Mouse (Mus musculus) kidney, postnatal 36 days (tissue): ENCODE results near the gene Peli3.
"Not testable (repeated sequence)": the region's sequence is repeated elsewhere in the genome, so short reads cannot be mapped to it uniquely, and the experiment has no call there.

Experiments
- DNase-seq, 2 experiments: peaks; one replicate each; pipeline ENCODE4 v3.0.0; 2021 to 2022; ENCODE audit warnings: mixed read lengths in 2 of 2

Peli3 gene

DNA sequence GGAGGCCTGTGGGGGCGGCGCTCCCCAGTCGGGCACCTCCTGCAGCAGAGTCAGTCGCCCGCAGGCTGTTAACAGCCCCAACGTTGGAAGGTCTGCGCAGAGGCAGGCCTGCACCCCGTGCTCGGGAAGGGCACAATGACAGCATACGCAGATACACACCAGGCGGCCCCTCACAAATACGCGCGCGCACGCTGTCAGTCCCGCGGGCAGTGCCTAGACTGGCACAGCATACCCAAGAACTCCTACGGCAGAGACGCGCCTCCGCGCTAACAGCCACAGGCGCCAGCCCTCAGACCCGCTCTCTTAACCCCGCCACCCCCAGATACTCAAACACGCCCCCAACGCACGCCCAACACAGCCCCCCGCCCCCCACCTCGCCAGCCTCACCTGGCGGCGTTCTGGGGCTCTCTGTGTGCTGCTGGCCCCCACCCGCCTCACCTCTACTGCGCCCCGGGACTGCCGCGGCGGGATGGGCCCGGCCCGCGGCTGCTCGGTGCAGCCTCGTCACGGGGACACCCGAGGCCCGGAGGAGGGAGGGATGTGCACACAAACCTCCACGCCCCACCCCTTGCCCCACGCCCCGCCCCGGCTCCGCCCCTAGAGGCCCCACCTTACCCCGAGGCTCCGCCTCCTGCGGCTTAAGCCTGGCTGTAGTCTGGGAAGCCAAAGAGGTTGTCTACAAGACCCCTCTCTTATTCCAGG is at the start of gene Peli3:
Gene Peli3, minus strand, starts transcription at position 577 of the 702 bp plus-strand sequence.
- peak; percentile 77 to 91 for DNase-seq

DNA sequence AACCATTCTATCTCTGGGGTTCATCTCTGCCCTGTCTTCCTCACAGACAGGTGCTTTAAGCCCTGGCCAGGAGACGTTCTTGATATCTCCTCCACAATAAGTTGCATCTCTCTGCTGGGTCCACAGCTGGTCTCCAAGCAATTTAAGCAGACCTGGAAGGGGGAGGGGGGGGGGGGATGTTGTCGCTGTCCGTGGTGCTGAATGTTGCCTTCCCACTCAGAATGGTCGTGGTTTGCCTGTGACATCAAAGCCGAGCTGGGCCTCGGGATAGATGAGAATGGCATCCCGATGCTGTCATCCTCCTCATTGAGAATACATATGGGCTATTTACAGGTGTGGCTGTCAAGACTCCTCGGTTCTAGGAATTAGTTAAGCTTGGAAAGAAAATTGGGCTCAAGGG is 49.4 kb upstream of the Peli3 start:
- DNase-seq: peak in 1 of 2 experiments; percentile 7

DNA sequence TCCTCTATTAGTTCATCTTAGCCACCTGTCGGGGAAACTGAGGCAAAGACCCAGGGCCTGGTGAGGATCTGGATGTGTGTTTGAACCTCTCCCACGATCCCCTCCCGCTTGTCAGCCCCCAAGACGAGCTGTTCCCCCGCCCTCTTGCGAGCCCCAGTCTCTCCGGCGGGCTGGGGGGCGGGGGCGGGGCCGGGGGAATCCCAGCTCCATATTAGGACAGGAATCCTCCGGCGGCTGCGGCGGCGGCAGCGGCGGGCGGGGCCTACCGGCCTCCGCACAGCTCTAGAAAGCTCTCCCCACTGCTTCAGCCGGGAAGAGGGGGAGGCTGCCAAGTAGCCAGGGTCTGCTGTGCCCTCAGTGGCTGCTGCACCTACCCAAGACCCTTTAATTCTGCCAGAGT is 47.8 kb upstream of the Peli3 start:
- DNase-seq: no peak

DNA sequence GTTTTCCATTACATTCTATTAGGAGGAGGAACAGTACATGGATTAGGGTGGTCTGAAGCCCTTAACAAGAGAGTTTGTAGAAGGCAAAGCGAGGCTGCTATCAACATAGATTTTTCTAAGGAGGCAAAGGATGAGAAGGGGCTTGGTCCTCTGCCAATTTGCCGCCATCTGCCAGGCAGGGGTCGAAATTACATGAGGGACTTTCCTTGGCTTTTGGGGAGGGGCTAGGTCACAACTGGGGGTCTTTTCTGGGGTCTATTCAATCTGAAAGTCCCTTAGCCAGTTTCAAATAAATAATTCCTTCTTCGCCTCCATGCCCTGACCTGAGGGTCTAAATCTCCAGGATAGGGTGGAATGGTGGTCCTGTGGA is 47.3 kb upstream of the Peli3 start, which contains the start of gene Npas4:
Gene Npas4, minus strand, starts transcription at position 61 of the 370 bp plus-strand sequence.
- no peak for DNase-seq

DNA sequence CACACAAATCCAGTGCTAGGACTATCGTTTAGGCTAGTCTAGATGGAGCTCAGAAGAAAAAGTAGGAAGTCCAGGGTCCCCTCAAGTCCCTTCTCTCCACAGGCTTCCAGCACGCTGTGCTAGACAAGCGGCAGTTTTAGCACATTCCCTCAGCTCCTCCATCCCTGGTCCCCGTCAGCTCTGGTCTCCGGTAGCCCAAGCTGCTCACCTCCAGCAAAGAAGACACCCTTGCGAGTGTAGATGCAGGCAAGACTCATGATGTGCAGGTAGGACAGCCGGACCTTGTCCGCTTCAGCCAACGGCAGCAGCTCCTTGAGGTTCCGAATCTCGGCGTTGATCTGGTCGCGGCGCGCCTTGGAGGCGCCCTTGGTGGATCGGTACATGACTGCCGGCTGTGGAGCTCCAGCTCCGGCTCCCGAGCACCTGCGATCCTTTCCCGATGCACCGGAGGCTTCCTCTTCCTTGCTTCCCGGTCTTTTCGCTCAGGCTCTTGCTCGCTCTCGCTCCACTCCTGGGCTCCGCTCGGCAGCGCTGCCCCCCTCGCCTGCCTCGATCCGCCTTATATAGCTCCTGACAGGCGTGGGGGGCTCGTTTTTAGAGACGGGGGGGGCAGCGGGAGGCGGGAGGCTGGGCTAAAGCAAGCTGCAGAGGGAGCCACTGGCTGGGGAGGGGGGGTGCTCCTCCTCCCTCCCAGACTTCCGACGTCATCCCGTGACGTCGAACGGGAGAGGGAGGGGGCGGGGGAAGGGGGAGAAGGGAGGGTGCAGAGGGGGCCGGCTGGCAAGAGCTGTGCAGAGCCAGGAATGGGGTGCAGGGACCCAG is 46.7 kb upstream of the Peli3 start:
- no peak for DNase-seq

DNA sequence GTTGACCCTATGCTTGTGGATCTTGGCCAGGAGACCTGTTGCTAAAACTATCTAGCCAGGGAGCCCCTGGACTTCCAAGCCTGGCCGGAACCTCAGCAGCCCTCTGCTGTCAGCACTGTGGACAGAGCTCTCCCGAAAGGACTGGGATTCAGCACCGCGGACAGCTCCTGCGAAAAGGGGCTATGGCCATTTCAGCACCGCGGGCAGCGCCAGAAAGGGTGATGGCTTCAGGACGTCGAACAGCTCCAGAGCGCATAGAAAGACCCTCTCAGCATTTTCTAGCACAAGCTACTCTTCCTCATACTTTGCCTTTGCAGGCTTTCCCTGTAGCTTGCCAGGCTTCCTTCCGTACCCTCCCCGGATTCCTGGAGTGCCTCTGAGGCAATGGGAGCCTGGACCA is 46.1 kb upstream of the Peli3 start:
- peak; percentile 81 to 97 for DNase-seq

DNA sequence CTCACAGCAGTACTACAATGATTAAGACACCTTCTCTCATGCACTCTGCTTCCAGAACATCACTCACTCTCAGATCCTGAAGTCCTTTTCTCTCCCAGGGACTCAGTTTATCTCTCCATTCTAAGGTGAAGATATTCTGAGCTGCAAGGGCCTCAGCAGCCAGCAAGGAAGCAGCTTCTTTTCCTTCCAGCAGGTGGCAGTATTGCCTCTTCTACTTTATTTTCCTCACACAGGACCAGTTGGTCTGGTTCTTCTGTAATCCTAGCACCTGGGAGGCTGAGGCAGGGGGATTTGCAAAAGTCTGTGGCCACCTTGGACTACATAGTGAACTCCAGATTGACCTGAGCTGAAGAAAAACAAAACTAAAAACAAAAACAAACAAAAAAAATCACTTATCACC is 38.8 kb upstream of the Peli3 start:
- DNase-seq: peak; percentile 36 to 60

DNA sequence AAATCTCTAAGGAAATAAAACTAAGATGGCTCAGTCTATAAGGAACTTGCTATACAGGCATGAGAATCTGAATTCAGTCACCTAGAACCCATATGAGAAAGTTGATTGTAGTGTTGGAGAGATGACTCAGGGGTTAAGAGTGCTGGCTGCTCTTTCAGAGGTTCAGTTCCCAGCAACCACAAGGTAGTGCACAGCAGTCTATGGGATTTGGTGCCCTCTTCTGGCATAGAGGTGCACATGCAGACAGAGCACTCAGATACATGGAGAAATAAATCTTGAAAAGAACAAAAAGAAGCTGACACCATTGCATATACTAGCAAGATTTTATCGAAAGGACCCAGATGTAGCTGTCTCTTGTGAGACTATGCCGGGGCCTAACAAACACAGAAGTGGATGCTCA is 25.3 kb upstream of the Peli3 start:
- peak in 1 of 2 experiments; percentile 10 for DNase-seq

DNA sequence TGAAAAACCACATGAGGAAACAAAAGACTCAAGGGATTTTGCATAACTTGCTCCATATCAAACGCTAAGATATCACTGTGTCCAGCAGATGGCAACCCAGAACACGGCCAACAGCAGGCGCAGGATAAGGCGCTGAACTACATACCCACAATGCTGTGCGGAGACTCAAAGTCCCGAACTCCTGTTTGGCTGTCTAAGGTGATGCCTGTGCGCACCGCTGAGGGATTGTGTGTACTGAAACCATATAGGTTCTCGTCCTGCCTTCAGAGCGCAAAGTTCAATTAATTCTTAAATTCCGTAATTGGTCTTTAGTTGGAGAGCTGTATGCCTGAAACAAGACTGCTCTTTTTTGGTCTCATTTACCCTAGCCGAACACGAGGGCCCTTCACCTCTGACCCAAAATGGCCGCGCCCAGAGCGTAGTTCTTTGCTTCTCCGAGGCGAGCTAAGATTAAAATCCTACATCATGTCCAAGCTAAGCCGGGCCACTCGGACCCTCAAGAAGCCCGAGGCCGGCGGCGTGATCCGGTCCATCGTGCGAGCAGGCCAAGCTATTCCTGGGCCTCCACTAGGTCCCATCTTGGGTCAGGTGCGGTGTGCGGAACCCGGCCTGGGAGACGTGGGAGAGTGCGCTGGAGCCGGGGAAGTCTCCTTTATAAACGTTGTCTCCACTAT is 19.1 kb upstream of the Peli3 start, which contains the start of gene Mrpl11:
Gene Mrpl11, plus strand, starts transcription at position 220 of the 674 bp plus-strand sequence.
- DNase-seq: peak; percentile 94 to 95

DNA sequence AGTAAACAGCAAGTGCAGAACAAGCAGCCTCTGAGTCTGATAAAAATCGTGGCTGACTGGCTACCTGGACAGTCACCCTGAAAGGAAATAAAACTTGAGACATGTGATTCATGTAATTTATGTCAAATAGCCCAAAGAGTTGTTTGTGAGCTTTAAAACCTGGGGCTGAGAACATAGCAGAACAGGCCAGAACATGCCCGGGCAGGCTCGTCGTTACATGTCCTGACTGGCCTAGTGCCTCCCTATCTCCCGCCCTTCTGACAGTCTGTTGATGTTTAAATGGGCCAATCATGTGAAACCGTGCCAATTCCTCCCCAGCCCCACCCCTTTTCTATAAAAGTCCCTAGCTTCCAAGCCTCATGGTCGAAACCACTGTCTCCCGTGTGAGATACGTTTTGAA is 5.7 kb upstream of the Peli3 start:
- DNase-seq: not testable (repeated sequence)

DNA sequence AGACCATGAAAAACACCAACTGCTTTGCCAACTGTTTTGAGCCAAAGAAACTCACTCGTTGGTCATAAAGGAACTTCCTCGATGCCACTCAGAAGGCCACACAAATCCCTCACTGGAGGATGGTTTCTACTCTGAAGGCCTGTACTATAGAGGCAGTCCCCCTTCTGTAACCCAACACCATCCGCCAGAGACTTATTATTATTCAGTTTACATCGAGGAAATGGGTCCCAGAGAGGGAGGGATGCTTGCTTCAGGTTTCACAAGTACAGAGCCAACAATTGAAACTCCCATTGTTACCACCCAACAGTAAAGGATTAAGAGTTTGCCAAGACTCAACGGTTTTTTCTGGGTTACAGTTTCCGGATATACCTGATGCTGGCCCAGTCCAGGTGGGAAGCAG is 2.6 kb upstream of the Peli3 start:
- no peak for DNase-seq

DNA sequence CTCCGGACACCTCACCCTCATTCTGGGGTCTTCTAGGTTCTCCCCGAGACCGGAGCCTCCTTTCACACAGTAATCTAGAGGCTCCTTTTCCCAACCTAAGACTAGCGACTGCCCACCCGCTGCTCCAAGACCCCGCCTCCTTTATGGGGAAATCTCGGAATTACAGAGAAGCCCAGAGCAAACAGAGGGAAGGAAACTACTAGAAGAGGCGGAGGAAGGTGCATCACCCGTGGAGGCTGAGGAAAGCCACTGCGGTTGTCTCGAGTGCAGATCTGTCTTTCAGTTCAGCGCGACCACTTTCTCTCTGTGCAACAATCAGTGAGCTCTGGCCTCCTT is 294 bp upstream of the Peli3 start:
- DNase-seq: no peak

DNA sequence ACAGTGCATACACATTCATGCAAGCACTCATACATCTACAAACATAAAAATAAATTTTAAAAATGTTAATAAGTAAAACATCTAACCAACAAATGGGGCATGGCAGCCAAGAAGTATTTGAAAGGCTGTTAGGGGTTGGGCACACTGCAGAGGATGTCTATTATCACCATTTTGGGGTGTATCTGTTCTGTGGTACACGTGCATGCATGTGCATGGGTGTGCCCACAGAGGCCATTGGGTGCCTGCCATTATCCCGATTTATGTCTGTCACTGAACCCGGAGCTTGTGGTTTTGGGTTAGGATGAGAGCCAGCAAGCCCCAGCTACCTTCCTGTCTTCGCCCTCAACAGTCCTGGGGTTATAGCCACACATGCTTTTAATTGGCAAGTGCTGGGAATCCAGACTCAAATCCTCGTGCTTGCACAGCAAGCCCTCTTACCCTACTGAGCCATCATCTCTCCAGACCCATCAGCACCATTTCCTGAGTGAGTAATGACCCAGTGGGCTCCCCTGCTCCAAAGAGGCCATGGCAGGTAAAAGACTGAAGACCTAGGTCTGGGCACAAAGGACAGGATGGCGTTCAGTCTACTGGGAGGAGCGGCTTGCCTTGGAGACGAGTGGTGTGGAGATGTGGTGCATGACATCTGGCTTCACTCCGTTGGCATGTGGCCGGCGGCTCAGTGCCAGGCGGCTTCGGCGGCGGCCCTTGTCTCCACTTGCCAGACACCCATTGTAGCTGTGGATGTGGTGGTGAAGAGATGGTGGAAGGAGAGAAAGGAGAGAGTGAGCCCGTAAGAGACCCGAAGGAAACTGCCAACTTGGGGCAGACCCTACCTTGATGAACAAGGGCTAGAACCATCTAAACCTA is 5.2 kb downstream of the Peli3 start:
- DNase-seq: no peak

DNA sequence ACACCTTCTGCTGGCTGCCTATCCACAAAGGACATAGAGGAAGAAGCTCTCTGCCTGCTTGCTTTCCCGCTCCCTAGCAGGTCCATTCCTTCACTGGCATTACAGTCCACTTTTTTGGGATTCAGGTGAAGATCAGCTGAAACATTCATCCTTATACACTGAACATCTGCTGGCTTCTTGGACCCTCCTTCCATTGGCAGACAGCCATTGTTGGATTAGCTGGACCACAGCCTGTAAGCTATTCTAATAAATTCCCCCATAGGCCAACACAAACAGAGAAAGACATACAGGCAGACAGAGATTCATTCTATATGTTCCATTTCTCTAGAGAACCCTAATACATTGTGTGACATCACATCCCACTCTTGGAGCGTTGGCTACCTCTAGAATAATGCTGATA is 6.0 kb downstream of the Peli3 start:
- no peak for DNase-seq

DNA sequence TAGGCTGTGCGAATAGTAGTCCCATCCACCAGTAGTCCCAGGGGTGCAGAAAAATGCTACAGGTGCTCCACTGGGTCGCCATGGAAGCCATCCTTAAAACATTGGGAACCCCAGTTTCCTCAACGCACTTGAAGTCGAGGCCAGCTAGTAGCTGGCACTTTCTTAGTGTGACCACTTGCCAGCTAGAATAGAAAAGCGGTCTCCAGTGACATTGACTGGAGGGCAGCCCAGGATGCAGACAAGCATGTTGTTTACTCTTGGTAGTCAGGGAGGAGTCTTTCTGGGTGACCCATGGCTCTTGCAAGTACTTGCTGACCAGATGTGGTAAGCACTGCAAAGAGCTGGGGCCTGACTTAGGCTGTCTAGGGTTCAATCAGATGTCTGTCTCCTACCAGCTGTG is 14.1 kb downstream of the Peli3 start:
- DNase-seq: no peak

DNA sequence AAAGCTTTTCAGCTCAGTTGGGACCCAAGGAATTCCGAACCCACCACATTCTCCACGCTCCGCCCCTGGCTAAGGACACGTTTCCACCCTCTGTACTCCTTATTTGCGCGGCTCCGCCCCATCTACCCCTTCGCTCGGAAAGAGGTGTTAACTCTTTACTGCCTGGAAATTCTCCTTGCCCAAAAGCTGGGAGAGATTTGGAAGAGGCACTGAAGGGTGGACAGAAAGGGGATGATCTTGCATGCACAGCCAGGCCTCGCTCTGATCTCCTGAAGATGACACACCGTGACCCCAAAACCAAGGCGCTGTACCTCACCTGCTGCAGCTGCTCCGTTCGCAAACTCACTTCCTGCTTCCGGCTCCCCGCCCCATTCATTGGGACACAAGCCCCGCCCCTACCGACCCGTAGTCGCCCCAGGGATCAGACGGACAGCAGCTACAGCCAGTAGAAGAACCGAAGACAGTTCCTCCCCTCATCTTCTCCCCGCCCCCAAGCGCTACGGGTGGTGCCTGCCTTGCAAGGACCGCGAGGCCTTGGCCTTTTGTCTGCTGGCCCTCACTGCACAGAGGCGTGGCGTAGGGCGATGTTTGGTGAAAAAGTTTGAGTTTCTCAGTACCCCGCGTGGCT is 14.9 kb downstream of the Peli3 start, which contains the start of gene Dpp3:
Gene Dpp3, minus strand, starts transcription at position 384 of the 628 bp plus-strand sequence.
- peak; percentile 99 to 100 for DNase-seq

DNA sequence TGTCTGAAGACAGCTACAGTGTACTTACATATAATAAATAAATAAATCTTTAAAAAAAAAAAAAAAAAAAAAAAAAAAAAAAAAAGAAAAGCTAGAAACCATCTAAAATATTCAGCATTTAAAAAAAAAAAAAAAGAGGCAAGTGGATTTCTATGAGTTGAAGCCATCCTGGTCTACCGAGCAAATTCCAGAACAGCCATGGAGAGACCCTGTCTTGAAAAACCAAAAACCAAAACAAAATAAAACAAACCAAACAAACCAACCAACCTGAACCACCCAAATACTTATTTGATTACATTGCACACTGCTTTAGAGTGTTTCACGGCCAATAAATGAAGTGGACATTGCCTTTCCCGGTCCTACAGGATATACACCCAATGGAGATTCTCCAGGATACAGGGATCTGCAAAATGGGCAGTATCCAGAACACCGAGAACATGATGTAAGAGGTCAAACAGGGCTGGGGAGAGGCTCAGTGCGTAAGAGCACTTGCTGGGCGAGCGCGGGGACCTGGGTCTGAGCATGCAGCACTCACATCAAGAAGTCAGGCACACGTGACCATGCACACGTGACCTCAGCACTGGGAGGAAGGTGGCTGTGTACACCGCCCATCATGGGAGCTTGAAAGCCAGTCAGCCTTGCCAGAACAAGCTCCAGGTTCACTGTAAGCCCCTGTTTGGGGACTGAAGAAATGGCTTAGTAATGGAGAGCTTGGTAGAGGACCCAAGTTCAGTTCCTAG is 17.6 kb downstream of the Peli3 start:
- no peak for DNase-seq

DNA sequence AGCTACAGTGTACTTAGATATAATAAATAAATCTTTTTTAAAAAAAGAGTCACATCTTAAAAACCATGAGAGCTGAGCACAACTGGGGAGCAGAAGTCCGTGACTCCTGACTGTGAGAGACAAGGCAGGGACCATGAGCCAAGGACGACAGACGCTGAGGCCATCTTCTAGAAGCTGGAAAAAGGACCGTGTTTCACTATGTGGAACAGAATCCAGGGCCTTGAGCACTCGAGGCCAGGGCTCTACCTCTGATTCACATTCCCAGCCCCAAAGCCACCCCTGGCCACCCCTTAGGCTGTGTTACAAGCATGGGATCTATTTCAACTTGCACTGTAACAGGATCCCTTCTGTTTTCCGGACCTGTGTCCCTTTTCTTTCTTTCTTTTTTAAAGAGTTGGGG is 23.3 kb downstream of the Peli3 start:
- no peak for DNase-seq

DNA sequence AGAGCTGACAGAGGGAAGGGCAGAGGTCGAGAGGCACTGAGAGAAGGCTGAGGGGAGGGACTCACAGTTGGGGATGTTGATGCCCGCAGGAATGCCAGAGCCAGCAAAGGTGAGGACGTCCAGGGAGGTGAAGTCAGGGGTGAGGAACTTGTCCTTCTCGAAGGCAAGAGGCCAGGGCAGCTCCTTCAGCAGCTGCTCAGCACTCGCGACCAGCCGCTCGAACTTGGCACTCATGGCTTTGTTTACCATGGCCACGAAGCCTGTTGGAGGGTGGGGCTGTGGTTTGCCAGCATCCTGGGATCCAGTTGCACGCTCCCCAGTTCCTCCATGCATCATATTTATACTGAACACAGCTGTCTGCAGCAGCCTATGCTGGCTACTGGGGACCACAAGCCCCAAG is 26.1 kb downstream of the Peli3 start:
- no peak for DNase-seq

DNA sequence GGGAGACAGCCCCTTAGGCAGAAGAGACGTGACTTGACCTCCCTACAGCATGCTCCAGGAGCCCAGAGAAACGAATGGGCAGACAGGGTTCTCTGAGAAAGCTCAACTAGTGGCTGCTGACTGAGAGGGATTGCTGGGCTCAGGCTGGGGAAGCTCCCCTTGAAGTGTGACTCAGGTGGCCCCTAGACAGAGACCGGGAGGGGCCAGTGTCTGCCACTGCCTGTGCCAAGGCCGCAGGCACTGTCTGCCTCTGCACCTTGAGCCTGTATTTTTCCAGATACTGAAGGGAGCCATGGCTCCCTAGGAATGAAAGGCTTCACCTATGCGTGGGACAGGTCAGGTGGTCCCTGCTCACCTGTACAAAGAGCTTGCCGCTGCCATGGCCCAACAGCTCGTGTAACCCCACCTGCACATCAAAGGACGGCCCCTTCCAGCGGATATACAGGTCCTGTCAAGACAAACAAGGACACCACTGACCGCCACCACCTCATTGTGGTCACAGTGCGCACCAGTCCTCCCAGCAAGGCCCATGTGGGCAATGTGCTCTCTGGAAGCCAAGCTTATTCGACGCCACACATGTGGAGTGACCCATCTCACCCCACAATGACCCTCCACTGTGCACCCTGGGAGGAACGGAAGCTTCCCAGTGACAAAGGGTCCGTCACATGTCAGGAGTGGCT is 26.9 kb downstream of the Peli3 start:
- DNase-seq: no peak

DNA sequence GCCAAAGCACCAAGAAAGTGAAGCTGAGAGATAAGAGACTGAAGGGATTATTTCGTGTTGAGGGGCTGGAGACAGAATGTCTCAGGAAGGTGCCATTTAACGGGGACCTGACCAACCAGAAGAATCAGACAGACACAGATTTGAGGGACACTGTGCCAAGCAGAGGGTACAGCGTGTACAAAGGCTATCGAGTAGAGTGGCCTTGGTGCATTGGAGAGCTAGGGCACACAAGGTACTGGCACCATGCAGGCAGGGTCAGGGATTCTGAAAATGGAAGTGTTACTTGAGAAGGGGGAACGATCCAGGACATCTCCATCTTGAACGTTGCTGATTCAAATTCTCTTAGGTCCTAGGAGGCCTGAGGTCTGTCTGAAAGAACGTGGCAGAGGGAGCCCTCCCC is 33.6 kb downstream of the Peli3 start:
- no peak for DNase-seq
